In the genomic region with DNA sequence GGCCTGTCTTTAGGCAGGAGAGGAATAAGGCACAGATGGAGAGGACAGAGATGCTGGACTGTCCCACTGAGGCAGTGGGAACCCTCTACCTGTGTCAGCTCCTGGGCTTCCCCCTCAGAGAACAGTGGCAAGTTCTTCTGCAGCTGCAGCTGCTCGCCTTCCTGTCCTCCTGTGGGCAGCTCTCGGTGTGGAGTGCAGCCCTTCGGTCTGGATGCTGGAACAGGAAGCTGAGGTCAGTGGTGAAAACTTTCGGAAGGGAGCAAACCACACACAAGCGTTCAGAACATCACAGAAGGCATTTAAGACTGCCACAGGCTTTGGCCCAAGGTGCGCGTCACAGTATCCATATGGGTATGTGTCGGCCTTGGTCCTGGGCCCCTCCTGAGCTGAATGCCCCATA, we compare ENCODE assay signal across 18 mouse cellular contexts. TPM values are rescaled to one million over a fixed set of nuclear protein-coding genes. Genes with fewer than 3 reads are reported as not detected.
DNase-seq lines count a peak whose midpoint lies in the region; ATAC-seq and TF ChIP-seq lines count a peak whose summit lies in the region.
"Had no signal": no experiment of that assay in that cellular context is flagged by ENCODE, and none has a peak within 500 bp of the region (broad histone marks: within the 10 kb centered on the region; RNA-seq: fewer than 3 reads in every experiment).

No protein-coding gene starts in this region.

- 0 out of 2 replicates have a peak overlapping the region, but pooled peaks have one; percentile 7 for H3K27ac ChIP-seq in bone marrow macrophage, adult 2 months (ENCODE audit: insufficient read depth, low read depth, low read length)
- no peak overlapping the region for H3K27ac ChIP-seq in hindbrain, embryonic 16.5 days (ENCODE audit: low read depth, low read length)
- H3K27ac ChIP-seq: limb, embryonic 10.5 days; midbrain, embryonic 13.5 days; neural tube, embryonic 13.5 days had no signal

- peak; percentile 34 for DNase-seq in kidney, postnatal 14 days
- DNase-seq in kidney, adult 18-20 months, result no peak
- DNase-seq in neural tube, embryonic 10.5 days (ENCODE audit: extremely low spot score, low spot score), result no peak
- DNase-seq: cerebellum, postnatal 10 days; heart, adult 11 months; layer of hippocampus, postnatal 36 days; lung, adult 18-20 months; right cerebral cortex, postnatal 4 days had no signal

- no peaks in the 10 kb centered on the region for H3K79me2 ChIP-seq in C2C12 (ENCODE audit: control insufficient read depth, insufficient read depth)

- H3K9me3 ChIP-seq in megakaryocyte, embryonic 14.5 days, result peaks cover 4% of the 10 kb centered on the region; the same call in 1 of the 2 replicates
- H3K9me3 ChIP-seq in hindbrain, embryonic 16.5 days (ENCODE audit: control insufficient read depth, low read length), result no peaks in the 10 kb centered on the region
- H3K9me3 ChIP-seq: limb, embryonic 10.5 days; midbrain, embryonic 13.5 days; neural tube, embryonic 13.5 days had no signal

- peaks cover 55% of the 10 kb centered on the region for H3K36me3 ChIP-seq in C2C12 (ENCODE audit: control insufficient read depth, insufficient read depth)
- H3K36me3 ChIP-seq in megakaryocyte, embryonic 14.5 days (replicated peaks; ENCODE audit: low read length), result peaks cover 62% of the 10 kb centered on the region
- peaks cover 21% of the 10 kb centered on the region for H3K36me3 ChIP-seq in hindbrain, embryonic 16.5 days (ENCODE audit: control insufficient read depth, insufficient read depth, low read length)

- no peak overlapping the region for H3K4me3 ChIP-seq in C2C12 (ENCODE audit: insufficient read depth, poor library complexity, severe bottlenecking)
- no peak overlapping the region for H3K4me3 ChIP-seq in bone marrow macrophage, adult 2 months (ENCODE audit: insufficient read depth, low read length)
- H3K4me3 ChIP-seq in megakaryocyte, embryonic 14.5 days (replicated peaks), result peak overlapping the region; percentile 79
- H3K4me3 ChIP-seq in hindbrain, embryonic 16.5 days (ENCODE audit: low read length), result no peak overlapping the region
- H3K4me3 ChIP-seq: limb, embryonic 10.5 days; midbrain, embryonic 13.5 days; neural tube, embryonic 13.5 days had no signal

- H3K4me1 ChIP-seq in bone marrow macrophage, adult 2 months (ENCODE audit: control insufficient read depth, insufficient read depth, low read length), result peaks cover 38% of the 10 kb centered on the region
- H3K4me1 ChIP-seq in megakaryocyte, embryonic 14.5 days, result peaks cover 80% of the 10 kb centered on the region
- H3K4me1 ChIP-seq in hindbrain, embryonic 16.5 days (ENCODE audit: control insufficient read depth, insufficient read depth, low read depth, low read length), result no peaks in the 10 kb centered on the region
- H3K4me1 ChIP-seq: midbrain, embryonic 13.5 days had no signal

- no peak for ATAC-seq in hindbrain, embryonic 16.5 days
- ATAC-seq: midbrain, embryonic 13.5 days had no signal

- H3K79me3 ChIP-seq in C2C12 (ENCODE audit: low read depth), result no peaks in the 10 kb centered on the region

- no peaks in the 10 kb centered on the region for H3K27me3 ChIP-seq in C2C12 (ENCODE audit: control insufficient read depth, insufficient read depth, insufficient read length)
- peaks cover 71% of the 10 kb centered on the region for H3K27me3 ChIP-seq in megakaryocyte, embryonic 14.5 days (replicated peaks)
- H3K27me3 ChIP-seq in hindbrain, embryonic 16.5 days (replicated peaks; ENCODE audit: control insufficient read depth, insufficient read depth, low read length), result no peaks in the 10 kb centered on the region
- H3K27me3 ChIP-seq: midbrain, embryonic 13.5 days; neural tube, embryonic 13.5 days had no signal

- no peak overlapping the region for H3ac ChIP-seq in C2C12 (ENCODE audit: control insufficient read depth, insufficient read length, low read depth)

- 83% methylated on average over 8 of the region's 8 CpGs for WGBS in hindbrain, embryonic 16.5 days

- no peak overlapping the region for H3K9ac ChIP-seq in hindbrain, embryonic 16.5 days (ENCODE audit: low read depth, low read length)
- H3K9ac ChIP-seq: midbrain, embryonic 13.5 days; neural tube, embryonic 13.5 days had no signal

- TF ChIP-seq POLR2A in bone marrow macrophage, adult 2 months (IDR thresholded peaks at IDR 0.05; ENCODE audit: borderline replicate concordance, low read depth, low read length), result no peak

- TF ChIP-seq CTCF in C2C12 (IDR thresholded peaks at IDR 0.05; ENCODE audit: control insufficient read depth, insufficient read depth, insufficient read length), result no peak
- no peak for TF ChIP-seq CTCF in bone marrow macrophage, adult 2 months (IDR thresholded peaks at IDR 0.05; ENCODE audit: low read depth, low read length)

- no peak overlapping the region for H3K4me2 ChIP-seq in hindbrain, embryonic 16.5 days (ENCODE audit: low read length)
- H3K4me2 ChIP-seq: midbrain, embryonic 13.5 days; neural tube, embryonic 13.5 days had no signal

TF ChIP-seq in C2C12, 6 proteins besides CTCF, POLR2A, EP300 and RAD21:
- TF ChIP-seq MYOG (IDR thresholded peaks at IDR 0.05; ENCODE audit: control insufficient read depth, extremely low read depth, insufficient read length) (no peak), MYOD1 (IDR thresholded peaks at IDR 0.05; ENCODE audit: control insufficient read depth, insufficient read length, low read depth) (peak; percentile 62)

RNA-seq across cellular contexts. Expression of a gene that starts 28.4 kb away (rescaled TPM):
- 5.1 TPM for polyA plus RNA-seq in C2C12 (2012; fragmentation: generic; extraction: Trizol)
- polyA plus RNA-seq in bone marrow macrophage, adult 2 months (2012; ENCODE audit: insufficient read depth, insufficient read length, missing spikeins), result 3.2 and 3.3 TPM in 2 replicates
- polyA plus RNA-seq in megakaryocyte, embryonic 14.5 days (2012; ENCODE audit: insufficient read depth, low replicate concordance), result 2.6 and 3.6 TPM in 2 replicates
- polyA plus RNA-seq in hindbrain, embryonic 16.5 days (2015; fragmentation: Nextera tagmentation; extraction: Ambion mirVana), result 18.9 and 20.0 TPM in 2 replicates

RNA-seq across cellular contexts. Expression of a gene that starts 29.6 kb away (rescaled TPM):
- polyA plus RNA-seq in C2C12 (2012; fragmentation: generic; extraction: Trizol), result 54.3 TPM
- 17.1 and 18.0 TPM in 2 replicates for polyA plus RNA-seq in bone marrow macrophage, adult 2 months (2012; ENCODE audit: insufficient read depth, insufficient read length, missing spikeins)
- 9.9 and 18.6 TPM in 2 replicates for polyA plus RNA-seq in megakaryocyte, embryonic 14.5 days (2012; ENCODE audit: insufficient read depth, low replicate concordance)
- 602 and 634 TPM in 2 replicates for polyA plus RNA-seq in hindbrain, embryonic 16.5 days (2015; fragmentation: Nextera tagmentation; extraction: Ambion mirVana)

RNA-seq across cellular contexts. Expression of a gene that starts 46.0 kb away (rescaled TPM):
- not detected for polyA plus RNA-seq in C2C12 (2012; fragmentation: generic; extraction: Trizol)
- not detected in 2 replicates for polyA plus RNA-seq in bone marrow macrophage, adult 2 months (2012; ENCODE audit: insufficient read depth, insufficient read length, missing spikeins)
- not detected in 2 replicates for polyA plus RNA-seq in megakaryocyte, embryonic 14.5 days (2012; ENCODE audit: insufficient read depth, low replicate concordance)
- polyA plus RNA-seq in hindbrain, embryonic 16.5 days (2015; fragmentation: Nextera tagmentation; extraction: Ambion mirVana), result not detected in 2 replicates
- polyA plus RNA-seq: embryonic facial prominence, embryonic 11.5 days; forebrain, embryonic 11.5 days; hindbrain, embryonic 11.5 days; limb, embryonic 10.5 days; midbrain, embryonic 13.5 days; neural tube, embryonic 13.5 days had no signal

RNA-seq across cellular contexts. Expression of a gene that starts 50.8 kb away (rescaled TPM):
- polyA plus RNA-seq in C2C12 (2012; fragmentation: generic; extraction: Trizol), result 0.73 TPM
- polyA plus RNA-seq in bone marrow macrophage, adult 2 months (2012; ENCODE audit: insufficient read depth, insufficient read length, missing spikeins), result 2.1 and 2.3 TPM in 2 replicates
- 0.07 TPM in 1 of 2 replicates, not detected in the other for polyA plus RNA-seq in megakaryocyte, embryonic 14.5 days (2012; ENCODE audit: insufficient read depth, low replicate concordance)
- polyA plus RNA-seq in hindbrain, embryonic 16.5 days (2015; fragmentation: Nextera tagmentation; extraction: Ambion mirVana), result 11.3 and 11.7 TPM in 2 replicates

Comparison
In these comparisons a context has a peak if more than half of its experiments do, and no peak if none do; other contexts are left out.
1. RNA of a gene that starts 29.6 kb away (polyA plus RNA-seq): 602 to 634 TPM in hindbrain, embryonic 16.5 days; 54.3 TPM in C2C12 (single experiment), 9.9 to 18.6 TPM in megakaryocyte, embryonic 14.5 days and 17.1 to 18.0 TPM in bone marrow macrophage, adult 2 months; every median in the first group is over 10 times any median in the second.